ENCODE assay signal across 27 mouse cellular contexts in genomic region chr4:140467254-140467791, GRCm38 (mm10).
A peak's percentile ranks its signal among the peaks of the same experiment; 100 is the strongest.
DNase-seq lines count a peak whose midpoint lies in the region; ATAC-seq and TF ChIP-seq lines count a peak whose summit lies in the region.
"Had no signal": no experiment of that assay in that cellular context is flagged by ENCODE, and none has a peak within 500 bp of the region (broad histone marks: within the 10 kb centered on the region; RNA-seq: fewer than 3 reads in every experiment).

No protein-coding gene starts in this region.

- no peaks in the 10 kb centered on the region for H3K27me3 ChIP-seq in hindbrain, embryonic 14.5 days (ENCODE audit: control insufficient read depth, insufficient read depth, low read length)
- no peaks in the 10 kb centered on the region for H3K27me3 ChIP-seq in hindbrain, postnatal 0 days (ENCODE audit: insufficient read depth, low read length)
- no peaks in the 10 kb centered on the region for H3K27me3 ChIP-seq in neural tube, embryonic 13.5 days
- no peaks in the 10 kb centered on the region for H3K27me3 ChIP-seq in neural tube, embryonic 15.5 days (replicated peaks)
- H3K27me3 ChIP-seq: forebrain, embryonic 13.5 days had no signal

- H3K4me2 ChIP-seq in hindbrain, embryonic 14.5 days (replicated peaks), result no peak overlapping the region
- no peak overlapping the region for H3K4me2 ChIP-seq in hindbrain, postnatal 0 days (ENCODE audit: low read depth, low read length)
- no peak overlapping the region for H3K4me2 ChIP-seq in neural tube, embryonic 13.5 days
- H3K4me2 ChIP-seq in neural tube, embryonic 15.5 days, result no peak overlapping the region
- H3K4me2 ChIP-seq: forebrain, embryonic 13.5 days; heart, embryonic 13.5 days; hindbrain, embryonic 12.5 days had no signal

- H3K27ac ChIP-seq in hindbrain, embryonic 14.5 days, result peak overlapping the region; percentile 43
- no peak overlapping the region for H3K27ac ChIP-seq in hindbrain, postnatal 0 days
- peak overlapping the region; percentile 80 for H3K27ac ChIP-seq in neural tube, embryonic 13.5 days (replicated peaks)
- H3K27ac ChIP-seq in neural tube, embryonic 15.5 days (replicated peaks), result peak overlapping the region; percentile 69; the same call in 1 of the 2 replicates
- H3K27ac ChIP-seq: forebrain, embryonic 10.5 days; forebrain, embryonic 13.5 days; heart, adult 2 months; heart, embryonic 10.5 days; heart, embryonic 13.5 days; hindbrain, embryonic 12.5 days had no signal

- TF ChIP-seq CTCF in hindbrain, postnatal 0 days (IDR thresholded peaks at IDR 0.05; ENCODE audit: low read depth), result no peak

- WGBS in hindbrain, embryonic 14.5 days, result 50% methylated on average over 17 of the region's 17 CpGs
- WGBS in hindbrain, postnatal 0 days, result 57% methylated on average over 17 of the region's 17 CpGs
- 61% methylated on average over 17 of the region's 17 CpGs for WGBS in neural tube, embryonic 13.5 days
- WGBS in neural tube, embryonic 15.5 days, result 52% methylated on average over 17 of the region's 17 CpGs

- H3K4me1 ChIP-seq in hindbrain, embryonic 14.5 days (replicated peaks; ENCODE audit: control insufficient read depth, insufficient read depth, low read length), result peaks cover 11% of the 10 kb centered on the region
- H3K4me1 ChIP-seq in hindbrain, postnatal 0 days (ENCODE audit: insufficient read depth, low read length), result no peaks in the 10 kb centered on the region
- peaks cover 20% of the 10 kb centered on the region for H3K4me1 ChIP-seq in neural tube, embryonic 13.5 days (replicated peaks)
- peaks cover 23% of the 10 kb centered on the region for H3K4me1 ChIP-seq in neural tube, embryonic 15.5 days
- H3K4me1 ChIP-seq: heart, embryonic 10.5 days; heart, embryonic 13.5 days had no signal

- no peak overlapping the region for H3K4me3 ChIP-seq in hindbrain, embryonic 14.5 days (replicated peaks; ENCODE audit: low read length)
- no peak overlapping the region for H3K4me3 ChIP-seq in hindbrain, postnatal 0 days (ENCODE audit: low read length)
- no peak overlapping the region for H3K4me3 ChIP-seq in neural tube, embryonic 13.5 days
- no peak overlapping the region for H3K4me3 ChIP-seq in neural tube, embryonic 15.5 days (replicated peaks)
- H3K4me3 ChIP-seq: forebrain, embryonic 10.5 days; forebrain, embryonic 13.5 days; heart, adult 2 months; heart, embryonic 10.5 days; heart, embryonic 13.5 days; hindbrain, embryonic 12.5 days had no signal

- H3K9me3 ChIP-seq in hindbrain, embryonic 14.5 days (ENCODE audit: control insufficient read depth, low read length), result no peaks in the 10 kb centered on the region
- H3K9me3 ChIP-seq in hindbrain, postnatal 0 days (ENCODE audit: low read length), result no peaks in the 10 kb centered on the region
- no peaks in the 10 kb centered on the region for H3K9me3 ChIP-seq in neural tube, embryonic 13.5 days
- H3K9me3 ChIP-seq in neural tube, embryonic 15.5 days (replicated peaks), result no peaks in the 10 kb centered on the region
- H3K9me3 ChIP-seq: forebrain, embryonic 10.5 days; forebrain, embryonic 13.5 days; heart, embryonic 10.5 days; heart, embryonic 13.5 days; hindbrain, embryonic 12.5 days had no signal

- H3K9ac ChIP-seq in hindbrain, embryonic 14.5 days, result no peak overlapping the region
- no peak overlapping the region for H3K9ac ChIP-seq in hindbrain, postnatal 0 days (replicated peaks; ENCODE audit: low read length)
- H3K9ac ChIP-seq in neural tube, embryonic 13.5 days, result no peak overlapping the region
- H3K9ac ChIP-seq in neural tube, embryonic 15.5 days (replicated peaks), result no peak overlapping the region
- H3K9ac ChIP-seq: forebrain, embryonic 13.5 days; heart, embryonic 13.5 days; hindbrain, embryonic 12.5 days had no signal

- no peak for ATAC-seq in hindbrain, embryonic 14.5 days (ENCODE audit: low FRiP score)
- no peak for ATAC-seq in hindbrain, postnatal 0 days
- ATAC-seq in neural tube, embryonic 13.5 days (ENCODE audit: low read depth), result peak; percentile 51
- ATAC-seq in neural tube, embryonic 15.5 days (ENCODE audit: low FRiP score), result peak; percentile 62
- ATAC-seq: forebrain, embryonic 13.5 days; forebrain, embryonic 16.5 days; Patski had no signal

- no peak for DNase-seq in hindbrain, embryonic 14.5 days (ENCODE audit: low spot score)
- DNase-seq in hindbrain, postnatal 0 days (ENCODE audit: low spot score), result no peak
- no peak for DNase-seq in neural tube, embryonic 10.5 days (ENCODE audit: extremely low spot score, low spot score)
- no peak for DNase-seq in T-cell, adult 2 months (ENCODE audit: low spot score)
- DNase-seq: adrenal gland, adult 2 months; adrenal gland, postnatal 14 days; B cell, adult 2 months; cerebellum, adult 11-12 months; cerebellum, adult 8-10 months; cerebellum, postnatal 10 days; cerebellum, postnatal 36 days; embryo, embryonic 11 days; gastrocnemius, postnatal 10 days; gastrocnemius, postnatal 36 days; heart, adult 2 months; heart, postnatal 14 days; heart, postnatal 4 days had no signal

- H3K36me3 ChIP-seq in hindbrain, embryonic 14.5 days (replicated peaks; ENCODE audit: control insufficient read depth, insufficient read depth), result no peaks in the 10 kb centered on the region
- no peaks in the 10 kb centered on the region for H3K36me3 ChIP-seq in hindbrain, postnatal 0 days (ENCODE audit: insufficient read depth, low read length)
- no peaks in the 10 kb centered on the region for H3K36me3 ChIP-seq in neural tube, embryonic 13.5 days
- H3K36me3 ChIP-seq in neural tube, embryonic 15.5 days, result no peaks in the 10 kb centered on the region
- H3K36me3 ChIP-seq: forebrain, embryonic 10.5 days; G1E; heart, embryonic 10.5 days; heart, embryonic 13.5 days; hindbrain, embryonic 12.5 days had no signal

Comparison
In these comparisons a context has a peak if more than half of its experiments do, and no peak if none do; other contexts are left out.
1. ATAC-seq: peak in neural tube, embryonic 13.5 days (single experiment) and neural tube, embryonic 15.5 days (single experiment); none in hindbrain, embryonic 14.5 days (single experiment) and hindbrain, postnatal 0 days (single experiment).